Mouse (Mus musculus) bone marrow macrophage, adult 2 months (primary cell): ENCODE measurements around the gene Zfp719. TPM values are rescaled to one million over a fixed set of nuclear protein-coding genes. Genes with fewer than 3 reads are reported as not detected.

Source experiments
- H3K27ac ChIP-seq: 2 replicates; pipeline ENCODE4 v1.5.1; 2012; ENCODE audit warnings: low read depth, low read length; ENCODE audit not compliant: insufficient read depth
- H3K4me1 ChIP-seq: 2 replicates; pipeline ENCODE4 v1.6.1; 2012; ENCODE audit warnings: low read length; ENCODE audit not compliant: control insufficient read depth, insufficient read depth
- H3K4me3 ChIP-seq: 2 replicates; pipeline ENCODE4 v1.5.1; 2012; ENCODE audit warnings: mild to moderate bottlenecking, low read length, moderate library complexity; ENCODE audit not compliant: insufficient read depth
- CTCF ChIP-seq: IDR thresholded peaks from 2 replicates; pipeline ENCODE4 v1.5.1; 2012; ENCODE audit warnings: low read depth, mild to moderate bottlenecking, low read length, moderate library complexity
- POLR2A ChIP-seq: IDR thresholded peaks from 2 replicates; pipeline ENCODE4 v1.6.1; 2012; ENCODE audit warnings: mild to moderate bottlenecking, low read depth, low read length, borderline replicate concordance
- polyA plus RNA-seq: library from polyadenylated mRNA; stranded (reverse); fragments of >200 nt; gene quantifications from 2 replicates; pipeline ENCODE4 v1.2.4, GENCODE M21; 2012; ENCODE audit not compliant: missing spikeins, insufficient read depth, insufficient read length

Gene Zfp719
- polyA plus RNA-seq, 1 experiment = 4.7 TPM

- H3K4me1 ChIP-seq = peaks cover 27% of the 10 kb centered on the region
- H3K4me3 ChIP-seq = peak within 1 kb of the TSS; percentile 21
- H3K27ac ChIP-seq = no peak within 1 kb of the TSS
- TF ChIP-seq POLR2A = no peak
- TF ChIP-seq CTCF = no peak
These were observed 27.7 kb downstream of the Zfp719 start, which contains the start of gene Zfp819 for GRCm38 (mm10) chr7:43606896-43607742. TSS of gene Zfp819 (plus strand) at chr7:43607169.

GRCm38 (mm10) chr7:43607743-43608287 is 28.4 kb downstream of the Zfp719 start:
- no peak for TF ChIP-seq CTCF
- Histone ChIP-seq H3K4me3 (no peak overlapping the region), H3K4me1 (peaks cover 27% of the 10 kb centered on the region), H3K27ac (no peak overlapping the region)

GRCm38 (mm10) chr7:43608316-43608824 is 29.0 kb downstream of the Zfp719 start:
- Histone ChIP-seq H3K4me3 (no peak overlapping the region), H3K27ac (no peak overlapping the region), H3K4me1 (peaks cover 28% of the 10 kb centered on the region)
- no peak for TF ChIP-seq POLR2A
- no peak for TF ChIP-seq CTCF

GRCm38 (mm10) chr7:43613816-43614551 is 34.6 kb downstream of the Zfp719 start:
- H3K4me1 ChIP-seq = peaks cover 12% of the 10 kb centered on the region
- TF ChIP-seq CTCF (no peak), POLR2A (no peak)
- H3K27ac ChIP-seq = no peak overlapping the region
- no peak overlapping the region for H3K4me3 ChIP-seq

GRCm38 (mm10) chr7:43622927-43623326 is 43.5 kb downstream of the Zfp719 start:
- H3K4me3 ChIP-seq = no peak overlapping the region
- H3K27ac ChIP-seq = no peak overlapping the region
- TF ChIP-seq CTCF = no peak
- no peak for TF ChIP-seq POLR2A
- H3K4me1 ChIP-seq = no peaks in the 10 kb centered on the region

- Histone ChIP-seq H3K4me3 (no peak overlapping the region), H3K27ac (no peak overlapping the region), H3K4me1 (no peaks in the 10 kb centered on the region)
- TF ChIP-seq POLR2A (no peak), CTCF (no peak)
These were observed 44.4 kb downstream of the Zfp719 start for GRCm38 (mm10) chr7:43623819-43624218.

- no peak overlapping the region for H3K4me3 ChIP-seq
- no peak for TF ChIP-seq CTCF
- no peak for TF ChIP-seq POLR2A
- H3K27ac ChIP-seq = no peak overlapping the region
- H3K4me1 ChIP-seq = no peaks in the 10 kb centered on the region
These were observed 45.7 kb downstream of the Zfp719 start for GRCm38 (mm10) chr7:43625065-43625464.

GRCm38 (mm10) chr7:43625794-43626422 is 46.5 kb downstream of the Zfp719 start:
- no peaks in the 10 kb centered on the region for H3K4me1 ChIP-seq
- TF ChIP-seq CTCF (no peak), POLR2A (no peak)
- H3K27ac ChIP-seq = no peak overlapping the region
- H3K4me3 ChIP-seq = no peak overlapping the region

GRCm38 (mm10) chr7:43633940-43634339 is 54.5 kb downstream of the Zfp719 start:
- H3K27ac ChIP-seq = no peak overlapping the region
- no peak overlapping the region for H3K4me3 ChIP-seq
- H3K4me1 ChIP-seq = peaks cover 24% of the 10 kb centered on the region
- TF ChIP-seq POLR2A (no peak), CTCF (no peak)

- Histone ChIP-seq H3K4me3 (no peak within 1 kb of the TSS), H3K27ac (no peak within 1 kb of the TSS), H3K4me1 (peaks cover 24% of the 10 kb centered on the region)
- TF ChIP-seq POLR2A = no peak
- no peak for TF ChIP-seq CTCF
These were observed 55.1 kb downstream of the Zfp719 start, which contains the start of gene Ceacam18 for GRCm38 (mm10) chr7:43634500-43634899. TSS of gene Ceacam18 (plus strand) at chr7:43634707.
